Comparison of ENCODE assay signal across 16 mouse cellular contexts in genomic region chr5:113584439-113584838, GRCm38 (mm10).
A peak's percentile ranks its signal among the peaks of the same experiment; 100 is the strongest.
DNase-seq lines count a peak whose midpoint lies in the region; ATAC-seq and TF ChIP-seq lines count a peak whose summit lies in the region.
"Had no signal": no experiment of that assay in that cellular context is flagged by ENCODE, and none has a peak within 500 bp of the region (broad histone marks: within the 10 kb centered on the region; RNA-seq: fewer than 3 reads in every experiment).

No protein-coding gene starts in this region.

- DNase-seq in hindbrain, embryonic 10.5 days (ENCODE audit: low spot score) = peak; percentile 23
- peak; percentile 60 for DNase-seq in CH12.LX (ENCODE audit: extremely low read depth)
- DNase-seq in embryonic facial prominence, embryonic 10.5 days (ENCODE audit: low spot score) = peak; percentile 60
- DNase-seq in ovary, adult 18-20 months (ENCODE audit: low spot score) = no peak
- DNase-seq in right cerebral cortex, adult 2 months (ENCODE audit: low spot score in 2 of 2) = no peak
- DNase-seq: adrenal gland, postnatal 10 days; cerebellum, adult 9-11 months; heart, adult 11 months; kidney, postnatal 36 days; liver, embryonic 13.5 days; lung, postnatal 10 days; right cerebral cortex, postnatal 4 days had no signal

- peaks cover 38% of the 10 kb centered on the region for H3K4me1 ChIP-seq in hindbrain, embryonic 10.5 days (replicated peaks)
- H3K4me1 ChIP-seq in hindbrain, embryonic 16.5 days (ENCODE audit: control insufficient read depth, insufficient read depth, low read depth, low read length) = no peaks in the 10 kb centered on the region
- peaks cover 5 to 44% of the 10 kb centered on the region in 2 experiments; a peak in 3 of 4 replicates for H3K4me1 ChIP-seq in CH12.LX (ENCODE audit: control insufficient read depth in 1 of 2, insufficient read depth in 2 of 2)
- peaks cover 7% of the 10 kb centered on the region for H3K4me1 ChIP-seq in ES-Bruce4 (ENCODE audit: control insufficient read depth, insufficient read depth, low read length)
- H3K4me1 ChIP-seq in embryonic facial prominence, embryonic 10.5 days = peaks cover 54% of the 10 kb centered on the region
- H3K4me1 ChIP-seq: liver, embryonic 13.5 days had no signal

- dilution Hi-C loops in CH12.LX (cut with MboI; ENCODE audit: extremely low pct_ligation_motif_present, extremely low pct_unique_long_range_greater_than_20kb, low sequenced_read_pairs) = no loop called here

- peak overlapping the region; percentile 26; the same call in 1 of the 2 replicates for H3K27ac ChIP-seq in hindbrain, embryonic 10.5 days
- no peak overlapping the region for H3K27ac ChIP-seq in hindbrain, embryonic 16.5 days (ENCODE audit: low read depth, low read length)
- peak overlapping the region; percentile 99 for H3K27ac ChIP-seq in CH12.LX (ENCODE audit: insufficient read depth, low read depth)
- peak overlapping the region; percentile 98 for H3K27ac ChIP-seq in ES-Bruce4 (ENCODE audit: insufficient read depth, low read length)
- peak overlapping the region; percentile 74 for H3K27ac ChIP-seq in embryonic facial prominence, embryonic 10.5 days (replicated peaks)
- H3K27ac ChIP-seq: embryonic facial prominence, embryonic 13.5 days; liver, embryonic 13.5 days; neural tube, embryonic 13.5 days had no signal

- H3K4me2 ChIP-seq in hindbrain, embryonic 16.5 days (ENCODE audit: low read length) = no peak overlapping the region
- peak overlapping the region; percentile 93 for H3K4me2 ChIP-seq in CH12.LX (ENCODE audit: insufficient read depth, low read depth, poor library complexity, severe bottlenecking)
- H3K4me2 ChIP-seq: embryonic facial prominence, embryonic 13.5 days; liver, embryonic 13.5 days; neural tube, embryonic 13.5 days had no signal

- TF ChIP-seq POLR2A in CH12.LX (IDR thresholded peaks at IDR 0.05; ENCODE audit: low read depth, low read length) = no peak; the same call in 1 of the 2 replicates
- no peak for TF ChIP-seq POLR2A in ES-Bruce4 (IDR thresholded peaks at IDR 0.05; ENCODE audit: insufficient read depth, low read length)

- WGBS in hindbrain, embryonic 10.5 days = 50% methylated on average over 6 of the region's 6 CpGs
- 60% methylated on average over 6 of the region's 6 CpGs for WGBS in hindbrain, embryonic 16.5 days
- WGBS in embryonic facial prominence, embryonic 10.5 days = 39% methylated on average over 6 of the region's 6 CpGs

- no peaks in the 10 kb centered on the region for H3K9me3 ChIP-seq in hindbrain, embryonic 10.5 days
- H3K9me3 ChIP-seq in hindbrain, embryonic 16.5 days (ENCODE audit: control insufficient read depth, low read length) = no peaks in the 10 kb centered on the region
- H3K9me3 ChIP-seq in CH12.LX (replicated peaks; ENCODE audit: low read length) (peaks cover 4% of the 10 kb centered on the region), ES-Bruce4 (replicated peaks; ENCODE audit: control insufficient read depth, insufficient read depth, low read length, poor library complexity, severe bottlenecking) (no peaks in the 10 kb centered on the region)
- no peaks in the 10 kb centered on the region for H3K9me3 ChIP-seq in embryonic facial prominence, embryonic 10.5 days
- H3K9me3 ChIP-seq: embryonic facial prominence, embryonic 13.5 days; liver, embryonic 13.5 days; neural tube, embryonic 13.5 days had no signal

- H3K79me2 ChIP-seq in CH12.LX (replicated peaks; ENCODE audit: control insufficient read depth, extremely low read depth, insufficient read depth, poor library complexity, severe bottlenecking) = no peaks in the 10 kb centered on the region

- H3K36me3 ChIP-seq in hindbrain, embryonic 10.5 days = 0 out of 2 replicates have a peak, but pooled peaks cover 4% of the 10 kb centered on the region
- H3K36me3 ChIP-seq in hindbrain, embryonic 16.5 days (ENCODE audit: control insufficient read depth, insufficient read depth, low read length) = peaks cover 2% of the 10 kb centered on the region; the same call in 1 of the 2 replicates
- H3K36me3 ChIP-seq in CH12.LX (replicated peaks in 1 of 2; ENCODE audit: control insufficient read depth in 1 of 2, insufficient read depth in 1 of 2, low read length in 1 of 2) (no peaks in the 10 kb centered on the region), ES-Bruce4 (ENCODE audit: control insufficient read depth, insufficient read depth, low read length, poor library complexity, severe bottlenecking) (no peaks in the 10 kb centered on the region)
- H3K36me3 ChIP-seq in embryonic facial prominence, embryonic 10.5 days (replicated peaks) = no peaks in the 10 kb centered on the region
- H3K36me3 ChIP-seq: embryonic facial prominence, embryonic 13.5 days; liver, embryonic 13.5 days; neural tube, embryonic 13.5 days had no signal

- no peak overlapping the region for H3K4me3 ChIP-seq in hindbrain, embryonic 10.5 days
- H3K4me3 ChIP-seq in hindbrain, embryonic 16.5 days (ENCODE audit: low read length) = no peak overlapping the region
- H3K4me3 ChIP-seq in CH12.LX (replicated peaks in 1 of 3; ENCODE audit: low read depth in 2 of 3, low read length in 2 of 3, poor library complexity in 1 of 3) (peak overlapping the region in 1 of 3 experiments; percentile 33), ES-Bruce4 (ENCODE audit: low read depth, low read length) (peak overlapping the region; percentile 57)
- H3K4me3 ChIP-seq in embryonic facial prominence, embryonic 10.5 days = no peak overlapping the region
- H3K4me3 ChIP-seq: embryonic facial prominence, embryonic 13.5 days; liver, embryonic 13.5 days; neural tube, embryonic 13.5 days had no signal

- no peaks in the 10 kb centered on the region; the same call in 1 of the 2 replicates for H3K27me3 ChIP-seq in hindbrain, embryonic 10.5 days (ENCODE audit: insufficient read depth, poor library complexity, severe bottlenecking)
- no peaks in the 10 kb centered on the region for H3K27me3 ChIP-seq in hindbrain, embryonic 16.5 days (replicated peaks; ENCODE audit: control insufficient read depth, insufficient read depth, low read length)
- no peaks in the 10 kb centered on the region for H3K27me3 ChIP-seq in CH12.LX (replicated peaks)
- no peaks in the 10 kb centered on the region for H3K27me3 ChIP-seq in ES-Bruce4 (ENCODE audit: control insufficient read depth, insufficient read depth, low read length, poor library complexity, severe bottlenecking)
- H3K27me3 ChIP-seq in embryonic facial prominence, embryonic 10.5 days (replicated peaks; ENCODE audit: low read depth, poor library complexity, severe bottlenecking) = no peaks in the 10 kb centered on the region
- H3K27me3 ChIP-seq: embryonic facial prominence, embryonic 13.5 days; liver, embryonic 13.5 days; neural tube, embryonic 13.5 days had no signal

- in situ Hi-C loops in CH12.LX (cut with MboI; ENCODE audit: low pct_ligation_motif_present, low pct_unique_long_range_greater_than_20kb, low sequenced_read_pairs) = loop anchor here (10.0 kb wide), 2 partner anchors 60 to 240 kb away; no protein-coding TSS in a partner anchor

- ATAC-seq in hindbrain, embryonic 16.5 days = no peak

- TF ChIP-seq EP300 in CH12.LX (IDR thresholded peaks at IDR 0.05; ENCODE audit: low read length) = peak; percentile 26; the same call in 1 of the 2 replicates
- peak; percentile 80 for TF ChIP-seq EP300 in ES-Bruce4 (IDR thresholded peaks at IDR 0.05; ENCODE audit: insufficient read depth, low read depth, low read length)

- no peak; the same call in 1 of the 2 replicates for TF ChIP-seq RAD21 in CH12.LX (IDR thresholded peaks at IDR 0.05; ENCODE audit: low read depth, low read length)

- TF ChIP-seq CTCF in CH12.LX (conservative IDR thresholded peaks at IDR 0.05 in 1 of 2, IDR thresholded peaks at IDR 0.05 in 1 of 2; ENCODE audit: low read depth in 2 of 2, low read length in 2 of 2) (no peak), ES-Bruce4 (IDR thresholded peaks at IDR 0.05; ENCODE audit: low read depth, low read length) (no peak)

- H3K9ac ChIP-seq in hindbrain, embryonic 16.5 days (ENCODE audit: low read depth, low read length) = no peak overlapping the region
- H3K9ac ChIP-seq in CH12.LX (ENCODE audit: insufficient read depth, low read depth) = peak overlapping the region; percentile 76
- H3K9ac ChIP-seq in ES-Bruce4 (ENCODE audit: low read depth, poor library complexity, severe bottlenecking) = peak overlapping the region; percentile 87
- H3K9ac ChIP-seq: embryonic facial prominence, embryonic 13.5 days; liver, embryonic 13.5 days; neural tube, embryonic 13.5 days had no signal

TF ChIP-seq in CH12.LX, 34 proteins besides CTCF, POLR2A, EP300 and RAD21 (continues in another document):
- TF ChIP-seq HCFC1 (IDR thresholded peaks at IDR 0.05; ENCODE audit: low read depth, low read length) = no peak
- TF ChIP-seq SMC3 (IDR thresholded peaks at IDR 0.05; ENCODE audit: low read depth, low read length) = no peak
- no peak for TF ChIP-seq NRF1 (IDR thresholded peaks at IDR 0.05; ENCODE audit: low read depth, low read length)
- TF ChIP-seq GABPA (IDR thresholded peaks at IDR 0.05; ENCODE audit: insufficient replicate concordance, low read depth, low read length) = no peak
- TF ChIP-seq ZC3H11A (IDR thresholded peaks at IDR 0.05; ENCODE audit: low read depth, low read length) = no peak
- TF ChIP-seq NELFE (IDR thresholded peaks at IDR 0.05; ENCODE audit: low read depth, low read length) = no peak
- no peak for TF ChIP-seq SIN3A (IDR thresholded peaks at IDR 0.05; ENCODE audit: low read length)
- TF ChIP-seq IRF4 (IDR thresholded peaks at IDR 0.05; ENCODE audit: low read depth, low read length) = 0 out of 2 replicates have a peak, but pooled peaks have one; percentile 14
- no peak for TF ChIP-seq MYC (IDR thresholded peaks at IDR 0.05; ENCODE audit: low read depth, low read length)
- TF ChIP-seq USF1 (IDR thresholded peaks at IDR 0.05; ENCODE audit: low read depth, low read length) = no peak
- TF ChIP-seq ELF1 (IDR thresholded peaks at IDR 0.05; ENCODE audit: low read depth, low read length) = peak; percentile 57; the same call in 1 of the 2 replicates
- no peak for TF ChIP-seq ZMIZ1 (IDR thresholded peaks at IDR 0.05; ENCODE audit: low read depth, low read length)
- TF ChIP-seq POLR2AphosphoS2 (IDR thresholded peaks at IDR 0.05; ENCODE audit: low read depth, low read length) = no peak
- peak; percentile 65; the same call in 1 of the 2 replicates for TF ChIP-seq TCF12 (IDR thresholded peaks at IDR 0.05; ENCODE audit: low read depth, low read length)
- TF ChIP-seq ETS1 (conservative IDR thresholded peaks at IDR 0.05; ENCODE audit: low read depth, low read length) = peak; percentile 57
- no peak for TF ChIP-seq ZKSCAN1 (IDR thresholded peaks at IDR 0.05; ENCODE audit: borderline replicate concordance, low read depth, low read length)
- peak; percentile 74; the same call in 1 of the 2 replicates for TF ChIP-seq MAFK (IDR thresholded peaks at IDR 0.05; ENCODE audit: insufficient replicate concordance, low read length)
- TF ChIP-seq ZNF384 (IDR thresholded peaks at IDR 0.05; ENCODE audit: low read depth, low read length) = no peak
- no peak for TF ChIP-seq USF2 (conservative IDR thresholded peaks at IDR 0.05; ENCODE audit: low read depth, low read length)
- TF ChIP-seq CHD2 (IDR thresholded peaks at IDR 0.05; ENCODE audit: low read length) = peak; percentile 79
- no peak for TF ChIP-seq BHLHE40 (IDR thresholded peaks at IDR 0.05; ENCODE audit: low read depth, low read length)

Comparison
In these comparisons a context has a peak if more than half of its experiments do, and no peak if none do; other contexts are left out.
1. DNase-seq: peak in hindbrain, embryonic 10.5 days (single experiment), CH12.LX (single experiment) and embryonic facial prominence, embryonic 10.5 days (single experiment); none in ovary, adult 18-20 months (single experiment) and right cerebral cortex, adult 2 months (0 of 2).